Mouse (Mus musculus) mouse embryonic stem cell (cell line): Measurements from ENCODE around the gene Hao1.

Source experiments
- in situ Hi-C, 2 experiments: fragments of 300-500 bp; cut with MboI; formaldehyde crosslinking; loops; 1 replicate in 1 of 2; 3 replicates in 1 of 2; pipeline ENCODE4 v1.14.3; 2019 to 2020; ENCODE audit warnings: low sequenced_read_pairs in 2 of 2, low pct_unique_long_range_greater_than_20kb in 1 of 2, mixed read lengths in 1 of 2; ENCODE audit not compliant: unreplicated experiment in 1 of 2

Gene Hao1

DNA sequence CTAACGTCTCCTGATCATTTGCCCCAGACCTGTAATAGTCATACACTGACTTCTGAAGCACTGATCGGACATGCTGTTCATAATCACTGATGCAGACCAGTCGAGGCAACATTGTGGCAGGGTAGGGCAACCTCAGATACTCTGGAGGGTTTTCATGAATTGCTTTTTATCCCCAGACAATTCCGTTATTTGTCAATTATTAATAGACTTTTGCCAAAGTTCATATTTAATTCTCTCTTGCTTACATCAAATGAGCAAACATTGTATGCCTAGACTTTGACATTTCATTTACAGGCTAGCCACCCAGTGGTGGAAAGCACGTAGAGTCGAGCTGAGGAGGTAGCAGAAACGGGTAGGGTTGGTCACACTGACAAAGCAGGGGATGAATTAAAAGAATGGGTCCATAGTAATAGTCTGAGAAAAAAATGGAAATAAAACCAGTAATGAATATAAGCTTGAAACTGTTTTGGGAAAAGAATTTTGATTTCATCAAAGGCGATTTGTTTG lies at the start of gene Hao1:
TSS of gene Hao1 (minus strand) at position 148 of the 507 bp plus-strand sequence.
- in situ Hi-C loops: loop anchor here (10.0 to 25.0 kb wide), 3 partner anchors 108 to 783 kb away; no protein-coding TSS in a partner anchor

GRCm38 (mm10) chr2:134591081-134591694 lies 37.0 kb upstream of the Hao1 start:
- in situ Hi-C loops: no loop called here

- in situ Hi-C loops: no loop called here
These were observed 31.1 kb upstream of the Hao1 start for GRCm38 (mm10) chr2:134585243-134585642.

- in situ Hi-C loops: loop anchor here (10.0 to 25.0 kb wide), 3 partner anchors 103 to 778 kb away; no protein-coding TSS in a partner anchor
These were observed 5.3 kb upstream of the Hao1 start for GRCm38 (mm10) chr2:134559422-134559821.

- in situ Hi-C loops: loop anchor here (10.0 to 25.0 kb wide), 3 partner anchors 110 to 785 kb away; no protein-coding TSS in a partner anchor
These were observed 1.8 kb downstream of the Hao1 start for GRCm38 (mm10) chr2:134552358-134552757.

GRCm38 (mm10) chr2:134549770-134550169 lies 4.4 kb downstream of the Hao1 start:
- in situ Hi-C loops: loop anchor here (10.0 to 25.0 kb wide), 3 partner anchors 113 to 788 kb away; no protein-coding TSS in a partner anchor

GRCm38 (mm10) chr2:134545116-134545515 lies 9.1 kb downstream of the Hao1 start:
- in situ Hi-C loops: no loop called here

- in situ Hi-C loops: no loop called here
These were observed 9.7 kb downstream of the Hao1 start for GRCm38 (mm10) chr2:134544321-134545065.

GRCm38 (mm10) chr2:134543501-134543900 lies 10.7 kb downstream of the Hao1 start:
- in situ Hi-C loops: no loop called here

DNA sequence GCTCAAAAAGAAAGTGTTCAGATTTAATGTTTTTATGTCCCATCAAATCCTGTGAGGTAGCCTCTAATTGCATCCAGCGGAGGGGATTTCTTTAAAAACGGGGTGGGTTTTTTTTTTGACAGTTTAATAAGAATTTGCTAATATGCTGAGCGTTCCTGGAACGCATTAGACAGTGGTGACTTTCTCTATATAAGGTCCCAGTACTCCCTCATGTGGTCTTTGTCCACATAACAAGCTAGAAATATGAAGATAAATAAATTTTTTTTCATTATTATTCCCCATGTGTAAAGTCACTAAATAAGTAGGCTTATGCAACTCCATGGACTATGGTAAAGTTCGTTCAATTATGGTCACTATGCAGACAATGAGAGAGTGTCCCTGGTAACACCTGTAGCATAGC lies 13.1 kb downstream of the Hao1 start:
- in situ Hi-C loops: no loop called here

DNA sequence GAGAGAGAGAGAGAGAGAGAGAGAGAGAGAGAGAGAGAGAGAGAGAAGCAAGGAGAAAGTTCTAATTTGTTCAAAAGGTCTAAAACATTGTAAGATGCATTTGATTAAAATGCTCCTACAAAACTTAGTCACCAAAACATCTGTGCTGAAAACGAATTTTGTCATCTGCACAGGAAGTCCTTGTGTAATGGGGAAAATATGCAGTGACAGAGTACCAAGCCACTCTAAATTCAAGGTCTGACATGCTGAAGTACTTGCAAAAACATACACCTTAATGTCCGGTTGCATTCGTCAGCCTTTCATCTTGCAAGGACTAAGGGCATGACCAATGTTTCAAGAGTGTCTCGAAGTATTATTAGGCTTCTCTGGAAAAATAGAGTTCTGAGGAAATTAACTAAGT lies 15.7 kb downstream of the Hao1 start:
- in situ Hi-C loops: no loop called here

- in situ Hi-C loops: no loop called here
These were observed 25.9 kb downstream of the Hao1 start for GRCm38 (mm10) chr2:134528122-134528810.

- in situ Hi-C loops: no loop called here
These were observed 26.6 kb downstream of the Hao1 start for GRCm38 (mm10) chr2:134527419-134528114.

GRCm38 (mm10) chr2:134518042-134518441 lies 36.1 kb downstream of the Hao1 start:
- in situ Hi-C loops: no loop called here

GRCm38 (mm10) chr2:134499777-134500176 lies 54.4 kb downstream of the Hao1 start:
- in situ Hi-C loops: loop anchor here in 1 of 2 experiments (25.0 kb wide), 1 partner anchor 712 kb away; no protein-coding TSS in a partner anchor

DNA sequence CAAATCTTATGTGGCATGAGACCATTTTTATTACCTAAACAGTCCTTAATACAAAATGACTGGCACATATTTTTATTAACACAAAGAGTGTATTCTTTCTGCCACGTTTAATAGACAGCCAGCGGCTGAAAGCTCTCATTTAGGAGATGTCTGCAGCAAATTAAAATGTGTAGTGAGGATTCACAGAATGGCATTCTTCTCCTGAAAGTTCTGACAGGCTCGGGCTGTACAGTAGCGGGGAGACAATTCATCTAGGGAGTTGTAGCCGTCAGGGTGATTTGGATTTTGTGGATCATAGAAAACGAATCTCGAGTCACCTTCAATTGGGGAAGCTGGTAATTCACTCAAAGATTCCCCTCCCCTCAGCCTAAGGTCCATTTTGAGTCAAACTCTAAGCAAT lies 55.7 kb downstream of the Hao1 start:
- in situ Hi-C loops: loop anchor here in 1 of 2 experiments (25.0 kb wide), 1 partner anchor 711 kb away; no protein-coding TSS in a partner anchor

DNA sequence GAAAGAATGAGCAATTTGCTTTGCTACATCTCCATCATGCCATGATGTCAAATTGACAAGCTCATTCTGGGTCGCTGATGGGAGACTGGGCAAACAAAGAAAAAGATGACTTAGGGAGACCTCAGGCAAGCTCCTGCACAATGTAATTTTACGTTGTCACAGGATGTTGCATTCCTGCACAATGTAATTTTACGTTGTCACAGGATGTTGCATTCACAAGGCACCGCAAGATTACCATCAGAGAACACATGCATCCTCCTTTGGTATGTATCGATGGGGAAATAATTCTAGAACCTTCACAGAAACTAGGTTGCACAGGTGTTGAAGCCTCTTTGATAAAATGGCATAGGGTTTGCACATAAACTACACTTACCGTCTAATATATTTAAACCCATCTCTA lies 65.5 kb downstream of the Hao1 start:
- in situ Hi-C loops: loop anchor here in 1 of 2 experiments (25.0 kb wide), 1 partner anchor 701 kb away; no protein-coding TSS in a partner anchor
